Mouse (Mus musculus) c-Kit-positive CD71-negative TER-119-negative erythroid progenitor cells, embryonic 14.5 days (primary cell): ENCODE data around the gene Gm16503.
"Not testable (repeated sequence)": the region's sequence is repeated elsewhere in the genome, so short reads cannot be mapped to it uniquely, and the experiment has no call there.

Source experiments
- DNase-seq: peaks from one replicate; pipeline ENCODE4 v3.0.0-alpha.2; 2013; ENCODE audit warnings: low read depth

Gm16503 gene

DNA sequence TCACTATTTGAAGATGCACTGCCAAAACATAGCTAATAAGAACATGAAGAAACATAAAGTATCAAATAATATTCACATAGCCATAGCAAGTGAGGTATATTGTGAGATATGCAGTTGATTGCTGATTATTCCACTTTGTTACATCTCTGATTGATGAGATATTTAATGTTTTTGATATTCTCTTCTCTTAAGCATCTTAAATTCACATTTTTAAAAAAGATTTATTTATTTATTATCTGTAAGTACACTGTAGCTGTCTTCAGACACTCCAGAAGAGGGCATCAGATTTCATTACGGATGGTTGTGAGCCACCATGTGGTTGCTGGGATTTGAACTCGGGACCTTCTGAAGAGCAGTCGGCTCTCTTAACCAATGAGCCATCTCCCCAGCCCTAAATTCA is at the start of gene Gm16503:
Gene Gm16503, plus strand, starts transcription at position 301 of the 400 bp plus-strand sequence.
- DNase-seq = not testable (repeated sequence)

DNA sequence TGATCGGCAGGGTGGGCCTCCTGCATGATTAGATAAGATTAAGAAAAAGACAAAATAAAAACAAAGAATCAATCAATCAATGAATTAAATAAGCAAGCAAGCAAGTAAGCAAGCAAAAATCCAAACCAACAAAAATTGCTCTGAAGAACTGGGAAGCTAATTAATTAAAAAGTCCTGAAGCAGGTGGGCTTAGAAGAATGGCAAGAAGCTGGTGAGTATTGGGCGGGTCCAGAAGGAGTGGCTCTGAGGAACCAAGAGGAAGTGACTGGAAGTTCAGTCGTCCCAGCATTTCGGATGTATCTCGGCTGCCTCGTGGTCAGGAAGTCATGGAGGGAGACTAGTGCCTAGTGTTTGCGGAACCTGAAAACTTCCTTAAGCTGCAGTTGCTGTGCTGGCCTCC is 47.9 kb upstream of the Gm16503 start, which contains the start of gene Zfp982:
Gene Zfp982, plus strand, starts transcription at position 301 of the 400 bp plus-strand sequence.
- DNase-seq = not testable (repeated sequence)

DNA sequence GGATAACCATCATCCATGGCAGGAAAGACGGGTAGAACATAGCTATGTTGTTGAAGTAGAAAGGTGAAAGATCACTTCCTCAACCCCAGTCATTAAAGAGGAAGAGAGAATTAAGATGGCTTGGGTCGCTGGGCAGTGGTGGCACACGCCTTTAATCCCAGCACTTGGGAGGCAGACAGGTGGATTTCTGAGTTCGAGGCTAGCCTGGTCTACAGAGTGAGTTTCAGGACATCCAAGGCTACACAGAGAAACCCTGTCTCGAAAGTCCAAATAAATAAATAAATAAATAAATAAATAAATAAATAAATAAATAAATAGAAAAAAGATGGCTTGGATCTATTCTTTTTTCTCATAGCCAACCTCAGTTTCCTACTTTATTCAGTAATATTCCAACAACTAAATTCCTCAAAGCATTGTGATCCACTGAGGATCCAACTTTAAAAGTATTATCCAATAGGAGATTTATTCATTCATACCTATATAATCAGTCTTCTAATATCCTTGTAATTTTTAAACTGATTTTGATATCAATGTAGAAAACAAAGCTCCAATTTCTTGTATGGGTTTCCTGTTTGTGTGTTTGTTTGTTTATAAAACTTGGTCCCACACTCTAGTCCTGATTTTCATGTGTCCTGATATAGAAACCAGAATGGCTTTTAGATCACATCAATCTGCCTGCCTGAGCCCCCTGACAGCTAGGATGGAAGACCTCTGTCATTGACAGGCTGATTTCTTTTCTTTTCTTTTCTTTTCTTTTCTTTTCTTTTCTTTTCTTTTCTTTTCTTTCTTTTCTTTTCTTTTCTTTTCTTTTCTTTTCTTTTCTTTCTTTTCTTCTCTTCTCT is 41.0 kb upstream of the Gm16503 start:
- DNase-seq = not testable (repeated sequence)

DNA sequence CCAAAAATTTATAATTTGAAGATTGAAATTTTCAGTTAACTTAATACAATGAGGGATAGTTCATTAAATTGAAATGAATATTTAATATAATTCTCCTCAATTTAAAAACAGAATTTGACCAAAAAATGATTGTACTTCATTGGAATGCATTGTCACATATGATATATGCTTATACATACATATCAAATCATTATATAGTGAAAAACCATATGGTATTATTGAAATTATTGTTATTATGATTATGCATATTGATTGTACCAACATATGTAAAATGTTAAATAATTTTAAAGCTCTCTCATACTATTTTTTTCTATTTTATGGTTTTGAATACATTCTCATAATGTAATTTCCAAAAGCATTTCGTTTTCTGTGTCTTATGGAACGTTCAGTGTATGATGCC is 30.8 kb upstream of the Gm16503 start:
- no peak for DNase-seq

DNA sequence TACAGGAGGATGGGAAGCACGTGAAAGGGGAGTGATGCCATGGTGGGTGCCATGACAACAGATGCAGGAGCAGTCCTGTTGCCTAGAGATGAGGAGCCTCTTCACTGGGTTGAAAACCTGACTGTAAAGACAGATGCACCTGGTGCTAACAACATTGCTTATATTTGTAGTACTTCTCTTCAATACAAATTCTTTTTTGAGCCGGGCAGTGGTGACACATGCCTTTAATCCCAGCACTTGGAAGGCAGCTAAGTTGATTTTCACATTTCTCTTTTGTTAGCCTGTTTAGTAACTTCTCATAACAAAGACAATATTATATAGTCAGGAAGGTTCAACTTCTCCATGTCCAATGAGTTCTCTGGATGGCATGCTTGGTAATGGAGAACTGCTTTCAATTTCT is 21.0 kb upstream of the Gm16503 start:
- DNase-seq = peak; percentile 5

DNA sequence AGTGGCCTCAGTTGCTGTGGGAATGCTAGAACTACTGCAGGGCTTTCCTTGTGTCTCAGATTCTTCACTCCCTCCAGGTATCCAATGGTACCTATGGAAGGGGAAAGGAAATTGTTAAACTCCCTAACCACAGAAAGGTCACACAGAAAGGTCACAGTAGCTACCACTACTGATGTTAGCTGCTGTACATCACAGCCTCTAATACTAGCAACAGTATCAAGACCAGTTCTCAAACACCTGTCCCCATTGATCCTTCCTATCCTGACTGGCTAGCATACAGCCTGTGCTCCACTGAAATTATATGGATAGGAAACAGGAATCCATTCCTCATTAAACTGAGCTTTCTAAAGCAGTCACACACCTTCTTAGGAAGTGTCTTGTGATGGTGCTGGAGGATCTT is 19.9 kb upstream of the Gm16503 start:
- DNase-seq = no peak

DNA sequence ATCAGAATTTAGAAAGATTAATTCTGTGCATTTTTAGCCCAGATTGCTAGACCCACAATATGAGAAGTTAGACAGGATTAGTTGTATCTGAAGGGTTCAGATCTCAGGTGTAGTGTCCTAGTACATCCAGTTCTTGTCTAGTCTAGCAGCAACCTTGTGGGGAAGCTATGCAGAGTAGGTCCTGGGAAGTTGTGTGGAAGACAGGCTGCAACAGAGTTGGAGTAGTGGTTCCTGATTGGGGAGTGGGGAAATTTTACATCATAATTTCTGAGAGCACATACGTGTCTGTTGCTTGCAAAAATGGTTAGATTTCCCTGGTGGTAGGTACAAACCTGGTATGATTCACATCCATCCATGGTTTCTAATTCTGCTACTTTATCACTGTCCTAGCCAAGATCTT is 14.9 kb upstream of the Gm16503 start:
- no peak for DNase-seq

DNA sequence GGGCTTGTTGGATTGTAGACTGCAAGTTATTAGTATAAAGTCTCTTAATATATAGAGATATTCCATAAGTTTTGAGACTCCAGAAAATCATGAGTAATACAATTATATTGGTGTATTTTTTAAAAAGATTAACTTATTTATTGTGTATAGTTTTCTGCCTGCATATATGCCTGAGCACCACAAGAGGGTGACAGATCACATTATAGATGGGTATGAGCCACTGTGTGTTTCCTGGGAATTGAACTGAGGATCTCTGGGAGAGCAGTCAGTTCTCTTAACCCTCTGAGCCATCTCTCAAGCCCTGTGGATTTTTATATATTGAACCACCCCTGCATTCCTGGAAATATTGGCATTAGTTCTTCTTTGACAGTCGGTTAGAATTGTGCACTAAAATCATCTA is 9.7 kb upstream of the Gm16503 start:
- no peak for DNase-seq

DNA sequence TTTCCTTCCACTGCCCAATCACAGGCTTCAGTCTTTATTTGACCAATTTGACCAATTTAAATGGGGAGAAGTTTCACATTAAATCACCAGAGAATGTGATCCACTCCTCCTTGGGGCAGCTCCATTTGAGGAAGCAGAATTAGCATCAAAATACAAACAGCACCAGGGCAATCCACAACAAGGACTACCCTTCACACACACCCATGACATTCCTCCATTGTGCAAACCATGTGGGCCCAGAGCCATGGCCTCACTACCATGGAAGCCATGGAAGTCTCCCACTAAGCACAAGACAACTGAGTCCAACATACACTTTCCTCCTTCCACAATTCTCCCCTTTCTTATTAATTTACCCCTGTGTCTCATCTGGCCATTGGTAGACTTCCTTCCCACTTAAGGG is 4.1 kb upstream of the Gm16503 start:
- not testable (repeated sequence) for DNase-seq

DNA sequence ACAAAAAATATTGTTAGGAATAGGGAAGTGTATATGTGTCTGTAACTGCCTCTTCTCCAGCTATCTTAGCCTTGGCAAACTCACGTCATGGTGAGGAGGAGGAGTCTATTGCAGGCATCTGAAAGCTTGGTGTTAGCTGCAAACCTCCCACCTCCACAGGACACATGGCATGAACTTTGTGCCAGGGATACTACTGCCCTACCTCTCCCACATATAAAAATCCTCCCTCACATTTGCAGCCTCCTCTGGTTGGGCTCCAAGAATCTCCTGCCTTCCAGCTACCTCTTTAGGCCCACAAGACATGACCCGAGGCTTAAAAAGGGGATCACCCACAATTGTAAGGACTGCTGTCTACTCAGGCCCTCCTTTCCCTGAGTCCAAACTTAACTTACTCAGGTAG is 2.3 kb upstream of the Gm16503 start:
- DNase-seq = no peak

DNA sequence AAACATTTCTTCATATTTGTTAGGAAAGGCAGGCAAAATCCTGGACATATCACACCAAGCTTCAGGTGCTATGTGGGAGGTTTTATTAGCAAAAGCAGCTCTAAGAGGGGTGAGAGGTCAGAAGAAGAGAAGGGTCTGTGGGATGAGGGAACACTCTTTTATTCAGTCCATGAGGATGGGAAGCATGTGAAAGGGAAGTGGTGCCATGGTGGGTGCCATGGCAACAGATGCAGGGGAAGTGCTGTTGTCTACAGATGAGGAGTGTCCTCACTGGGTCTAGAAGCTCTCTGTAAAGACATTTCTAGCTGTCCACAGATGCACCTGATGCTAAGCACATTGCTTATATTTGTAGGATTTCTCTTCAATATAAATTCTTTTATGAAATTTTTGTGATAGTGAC is 1.1 kb downstream of the Gm16503 start:
- no peak for DNase-seq

DNA sequence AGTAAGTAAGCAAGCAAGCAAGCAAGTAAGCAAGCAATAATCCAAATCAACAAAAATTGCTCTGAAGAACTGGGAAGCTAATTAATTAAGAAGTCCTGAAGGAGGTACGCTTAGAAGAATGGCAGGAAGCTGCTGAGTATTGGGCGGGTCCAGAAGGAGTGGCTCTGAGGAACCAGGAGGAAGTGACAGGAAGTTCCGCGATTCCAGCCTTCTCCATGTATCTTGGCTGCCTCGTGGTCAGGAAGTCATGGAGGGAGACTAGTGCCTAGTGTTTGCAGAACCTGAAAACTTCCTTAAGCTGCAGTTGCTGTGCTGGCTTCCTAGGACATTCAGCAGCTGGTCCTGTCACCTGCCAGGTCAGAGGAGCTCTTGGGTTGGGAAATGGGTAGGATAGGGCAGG is 13.1 kb downstream of the Gm16503 start, which contains the start of gene Zfp985:
Gene Zfp985, plus strand, starts transcription at position 207 of the 400 bp plus-strand sequence.
- not testable (repeated sequence) for DNase-seq

DNA sequence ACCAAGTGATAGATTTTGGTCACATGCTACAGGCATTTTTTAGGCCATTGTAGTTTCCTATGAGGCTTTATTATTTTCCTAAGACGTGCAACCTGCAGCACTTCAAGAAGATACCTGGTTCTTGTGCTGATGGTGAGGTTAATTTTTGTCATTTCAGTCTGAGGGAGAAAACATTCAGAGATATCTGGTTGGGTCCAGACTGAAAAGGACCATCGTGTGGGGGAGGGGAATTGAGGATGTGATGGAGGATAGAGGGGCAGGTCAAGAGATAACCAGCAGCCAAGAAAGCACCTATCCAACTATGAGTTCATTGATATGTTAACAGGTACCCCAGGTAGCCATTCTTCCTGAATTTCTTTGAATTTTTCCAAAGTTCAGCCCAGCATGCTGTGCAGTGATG is 14.3 kb downstream of the Gm16503 start:
- not testable (repeated sequence) for DNase-seq

DNA sequence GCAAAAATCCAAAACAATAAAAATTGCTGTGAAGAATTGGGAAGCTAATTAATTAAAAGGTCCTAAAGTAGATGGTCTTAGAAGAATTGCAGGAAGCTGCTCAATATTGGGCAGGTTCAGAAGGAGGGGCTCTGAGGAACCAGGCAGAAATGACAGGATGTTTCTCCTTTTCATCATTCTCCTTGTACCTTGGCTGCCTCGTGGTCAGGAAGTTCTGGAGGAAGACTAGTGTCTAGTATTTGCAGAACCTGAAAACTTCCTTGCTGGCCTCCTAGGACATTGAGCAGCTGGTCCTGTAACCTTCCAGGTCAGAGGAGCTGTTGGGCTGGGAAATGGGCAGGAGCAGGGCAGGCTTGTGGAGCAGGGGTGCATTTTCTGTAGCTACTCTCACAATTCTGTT is 16.9 kb downstream of the Gm16503 start:
- not testable (repeated sequence) for DNase-seq

DNA sequence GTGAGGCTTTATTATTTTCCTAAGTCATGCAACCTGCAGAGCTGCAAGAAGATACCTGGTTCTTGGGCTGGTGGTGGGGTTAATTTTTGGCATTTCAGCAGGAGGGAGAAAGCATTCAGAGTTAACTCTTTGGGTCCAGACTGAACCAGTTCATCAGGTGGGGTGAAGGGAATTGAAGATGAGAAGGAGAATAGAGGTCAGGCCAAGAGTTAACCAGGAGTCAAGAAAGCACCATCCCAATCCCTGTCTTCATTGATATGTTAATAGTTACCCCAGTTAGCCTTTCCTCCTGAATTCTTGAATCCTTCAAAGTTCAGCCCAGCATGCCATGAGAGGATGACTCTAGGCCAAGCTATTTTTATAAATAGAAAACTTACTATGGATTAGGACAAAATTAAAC is 18.0 kb downstream of the Gm16503 start:
- not testable (repeated sequence) for DNase-seq

DNA sequence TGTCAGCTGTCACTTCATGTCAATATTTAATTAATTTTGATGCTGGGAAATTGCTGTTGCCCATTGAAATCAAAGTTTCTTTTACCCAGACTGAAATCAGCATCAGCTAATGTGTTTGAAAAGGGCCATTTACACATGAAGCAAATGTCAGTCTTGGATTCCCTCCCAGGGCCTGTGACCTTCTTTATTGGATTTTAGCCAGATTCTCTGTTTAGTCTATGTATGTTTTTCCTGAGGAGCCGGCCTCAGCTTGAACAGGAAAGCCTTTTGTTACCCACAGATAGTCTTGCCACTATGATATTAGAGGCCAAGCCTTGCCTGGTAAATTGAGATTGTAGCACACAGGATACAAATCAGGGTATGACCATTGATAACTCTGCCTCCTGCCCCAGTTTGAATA is 19.1 kb downstream of the Gm16503 start:
- DNase-seq = not testable (repeated sequence)

DNA sequence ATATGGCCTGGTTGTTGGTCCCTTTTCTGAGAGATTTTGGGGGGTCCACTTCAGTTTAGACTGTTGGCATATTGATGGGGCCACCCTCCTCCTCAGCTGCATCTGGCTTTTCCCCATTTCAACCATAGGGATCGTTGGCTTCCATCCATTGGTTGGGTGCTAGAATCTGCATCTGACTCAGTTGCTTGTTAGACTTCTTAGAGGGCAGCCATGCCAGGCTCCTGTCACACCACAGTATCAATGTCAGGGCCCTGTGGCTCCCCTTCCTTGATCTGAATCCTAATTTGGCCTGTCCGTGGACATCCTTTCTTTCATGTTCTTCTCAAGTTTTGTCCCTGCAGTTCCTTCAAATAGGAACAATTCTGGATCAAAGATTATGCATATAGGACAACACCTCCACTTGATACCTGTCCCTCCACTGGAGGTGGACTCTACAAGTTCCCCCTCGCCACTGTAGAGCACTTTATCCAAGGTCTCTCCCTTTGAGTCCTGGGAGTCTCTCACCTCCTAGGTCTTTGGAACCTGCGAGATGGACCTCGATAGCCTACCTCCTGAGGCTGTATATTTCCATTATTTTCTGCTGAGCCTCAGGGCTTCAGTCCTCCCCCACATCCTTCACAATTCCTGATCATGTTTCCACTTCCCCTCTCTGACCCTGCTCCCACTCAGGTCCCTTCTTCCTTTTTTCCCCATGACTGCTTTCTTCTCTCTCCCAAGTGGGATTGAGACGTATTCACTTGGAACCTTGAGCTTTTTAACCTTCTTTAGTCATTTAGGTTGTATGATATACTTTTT is 25.6 kb downstream of the Gm16503 start:
- DNase-seq = no peak

DNA sequence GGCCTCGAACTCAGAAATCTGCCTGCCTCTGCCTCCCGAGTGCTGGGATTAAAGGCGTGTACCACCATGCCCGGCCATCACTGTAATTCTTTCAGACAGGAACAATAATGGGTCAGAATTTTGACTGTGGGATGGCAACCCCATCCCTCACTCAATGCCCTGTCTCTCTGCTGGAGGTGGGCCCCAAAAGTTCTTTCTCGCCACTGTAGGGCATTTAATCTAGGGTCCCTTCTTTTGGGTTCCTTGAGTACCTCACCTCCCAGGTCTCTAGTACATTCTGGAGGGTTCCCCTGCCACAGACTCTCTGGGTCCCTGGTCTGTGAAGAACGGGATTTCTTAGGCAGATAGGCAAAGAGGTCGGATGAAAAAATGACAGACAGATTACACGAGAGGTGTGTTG is 31.1 kb downstream of the Gm16503 start:
- DNase-seq = not testable (repeated sequence)

DNA sequence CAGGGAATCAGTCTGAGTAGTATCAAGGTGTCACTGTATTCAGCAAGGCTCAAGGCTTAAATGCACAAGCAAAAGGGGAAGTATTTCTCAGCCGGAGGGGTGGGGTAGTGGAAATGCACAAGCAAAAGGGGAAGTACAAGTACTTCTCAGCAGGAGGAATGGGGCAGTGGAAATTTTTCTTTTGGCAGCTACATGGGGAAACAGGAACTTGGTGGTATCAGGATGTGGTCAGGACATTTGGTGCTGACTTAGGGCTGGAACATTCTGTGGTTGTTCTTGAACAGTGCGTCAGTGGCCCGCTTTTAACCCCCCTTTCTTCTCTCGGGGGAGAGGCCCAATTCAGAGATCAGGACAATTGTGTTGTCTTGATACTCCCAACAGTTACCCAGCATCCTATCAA is 39.4 kb downstream of the Gm16503 start:
- DNase-seq = not testable (repeated sequence)

DNA sequence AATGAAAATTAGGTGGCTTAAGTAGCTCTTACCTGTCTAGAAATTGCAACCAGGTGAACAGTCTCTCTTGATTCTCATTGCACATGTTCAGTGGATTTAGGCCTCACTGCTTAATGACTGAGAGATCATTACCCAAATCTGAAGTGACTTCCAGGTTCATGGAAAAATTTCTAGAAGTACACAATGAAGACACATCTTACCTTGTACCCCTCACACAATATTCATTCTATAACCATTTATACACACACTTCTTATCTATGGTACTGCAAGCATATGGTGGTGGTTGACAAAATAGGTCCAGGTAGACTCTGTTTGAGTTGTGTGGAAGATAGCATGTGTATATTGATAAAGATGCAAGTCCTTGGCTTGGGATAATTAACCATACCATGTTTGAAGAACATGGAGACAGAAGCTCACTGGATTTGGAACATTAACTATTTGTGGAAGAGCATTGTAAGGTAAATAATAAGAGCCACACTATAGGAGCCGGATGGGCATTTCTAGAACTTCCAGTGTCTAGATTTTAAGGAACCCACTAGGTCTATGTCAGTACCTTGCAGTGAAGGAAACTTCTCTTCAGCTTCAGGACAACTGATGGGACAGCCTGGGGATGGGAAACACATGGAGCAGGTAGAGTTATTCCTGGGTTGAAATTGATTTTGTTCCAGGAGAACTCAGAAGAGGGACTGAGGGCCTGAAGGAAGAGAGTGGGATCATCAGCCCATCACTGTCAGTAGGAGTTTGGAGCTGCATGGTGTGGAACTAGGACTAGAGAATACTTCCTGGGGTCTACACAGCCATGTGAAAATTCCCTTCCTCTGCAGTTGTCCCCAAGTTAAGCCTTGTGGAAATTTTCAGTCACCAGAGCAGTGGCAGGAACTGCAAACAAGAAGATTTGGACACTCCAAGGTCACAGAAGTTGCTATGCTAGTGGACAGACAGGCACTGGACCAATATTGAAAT is 46.8 kb downstream of the Gm16503 start:
- no peak for DNase-seq
